Mouse (Mus musculus) erythroblast, embryonic 14.5 days (primary cell): ENCODE results near the gene Gp1ba. TPM values are rescaled to one million over a fixed set of nuclear protein-coding genes. Genes with fewer than 3 reads are reported as not detected.
A peak's percentile ranks its signal among the peaks of the same experiment; 100 is the strongest.

Experiments used
- H3K27me3 ChIP-seq: 2 replicates; pipeline ENCODE4 v1.6.1; 2012; ENCODE audit warnings: inconsistent platforms; ENCODE audit not compliant: control insufficient read depth
- H3K36me3 ChIP-seq: 2 replicates; pipeline ENCODE4 v1.6.1; 2012; ENCODE audit warnings: mild to moderate bottlenecking, inconsistent platforms; ENCODE audit not compliant: control insufficient read depth
- H3K4me1 ChIP-seq: 2 replicates; pipeline ENCODE4 v1.6.1; 2012; ENCODE audit warnings: inconsistent platforms; ENCODE audit not compliant: control insufficient read depth
- H3K4me3 ChIP-seq: replicated peaks from 2 replicates; pipeline ENCODE3; 2012; ENCODE audit warnings: moderate library complexity, mild to moderate bottlenecking, inconsistent platforms
- H3K9me3 ChIP-seq: 2 replicates; pipeline ENCODE4 v1.6.1; 2012; ENCODE audit warnings: low read length, inconsistent platforms, mixed read lengths; ENCODE audit not compliant: control insufficient read depth
- GATA1 ChIP-seq: IDR thresholded peaks from 2 replicates; pipeline ENCODE4 v1.6.1; 2012; ENCODE audit warnings: low read length, inconsistent platforms, mixed read lengths
- TAL1 ChIP-seq: IDR thresholded peaks from 3 replicates; pipeline ENCODE4 v1.6.1; 2012; ENCODE audit warnings: low read length, inconsistent platforms, mixed read lengths
- polyA plus RNA-seq: library from polyadenylated mRNA; stranded (reverse); fragments of >175 nt; gene quantifications from 2 replicates; pipeline ENCODE4 v1.2.3, GENCODE M21; 2012

Gene Gp1ba
- polyA plus RNA-seq, 1 experiment: 0.12 TPM

DNA sequence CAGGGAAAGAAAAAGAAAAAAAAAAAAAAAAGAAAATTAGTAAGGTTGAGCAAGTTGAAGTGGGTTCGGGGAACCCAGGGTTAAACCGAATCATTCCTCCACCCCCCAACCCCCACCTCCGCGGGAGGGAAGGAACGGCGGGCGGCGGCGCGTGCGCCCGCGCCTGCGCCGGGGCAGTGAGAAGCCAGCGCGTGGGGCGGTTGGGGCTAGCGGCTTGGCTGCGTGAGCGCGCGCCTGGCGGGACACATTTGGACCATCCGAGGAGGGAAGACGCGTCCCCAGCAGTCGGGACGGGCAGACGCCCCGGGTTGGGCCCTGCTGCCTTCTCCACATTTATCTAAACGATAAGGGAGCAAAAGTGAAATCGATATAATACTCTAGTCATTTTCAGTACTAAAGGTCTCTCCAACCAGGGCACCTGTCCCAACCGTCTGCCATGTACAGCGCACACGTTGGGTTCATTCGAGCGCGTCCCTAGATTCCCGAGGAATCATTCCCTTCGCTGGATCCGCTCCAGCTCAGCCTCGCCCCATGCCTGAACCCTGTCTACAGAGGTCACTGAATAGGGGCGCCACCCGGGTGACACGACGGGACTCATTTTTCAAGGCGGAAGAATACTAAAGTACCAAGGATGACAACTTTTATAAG, 16.1 kb downstream of the Gp1ba start:
- H3K4me3 ChIP-seq: peak overlapping the region; percentile 79
- no peak for TF ChIP-seq TAL1
- no peak for TF ChIP-seq GATA1
- peaks cover 67% of the 10 kb centered on the region for H3K4me1 ChIP-seq
- no peaks in the 10 kb centered on the region for H3K9me3 ChIP-seq
- peaks cover 31% of the 10 kb centered on the region for H3K36me3 ChIP-seq
- H3K27me3 ChIP-seq: peaks cover 16% of the 10 kb centered on the region

DNA sequence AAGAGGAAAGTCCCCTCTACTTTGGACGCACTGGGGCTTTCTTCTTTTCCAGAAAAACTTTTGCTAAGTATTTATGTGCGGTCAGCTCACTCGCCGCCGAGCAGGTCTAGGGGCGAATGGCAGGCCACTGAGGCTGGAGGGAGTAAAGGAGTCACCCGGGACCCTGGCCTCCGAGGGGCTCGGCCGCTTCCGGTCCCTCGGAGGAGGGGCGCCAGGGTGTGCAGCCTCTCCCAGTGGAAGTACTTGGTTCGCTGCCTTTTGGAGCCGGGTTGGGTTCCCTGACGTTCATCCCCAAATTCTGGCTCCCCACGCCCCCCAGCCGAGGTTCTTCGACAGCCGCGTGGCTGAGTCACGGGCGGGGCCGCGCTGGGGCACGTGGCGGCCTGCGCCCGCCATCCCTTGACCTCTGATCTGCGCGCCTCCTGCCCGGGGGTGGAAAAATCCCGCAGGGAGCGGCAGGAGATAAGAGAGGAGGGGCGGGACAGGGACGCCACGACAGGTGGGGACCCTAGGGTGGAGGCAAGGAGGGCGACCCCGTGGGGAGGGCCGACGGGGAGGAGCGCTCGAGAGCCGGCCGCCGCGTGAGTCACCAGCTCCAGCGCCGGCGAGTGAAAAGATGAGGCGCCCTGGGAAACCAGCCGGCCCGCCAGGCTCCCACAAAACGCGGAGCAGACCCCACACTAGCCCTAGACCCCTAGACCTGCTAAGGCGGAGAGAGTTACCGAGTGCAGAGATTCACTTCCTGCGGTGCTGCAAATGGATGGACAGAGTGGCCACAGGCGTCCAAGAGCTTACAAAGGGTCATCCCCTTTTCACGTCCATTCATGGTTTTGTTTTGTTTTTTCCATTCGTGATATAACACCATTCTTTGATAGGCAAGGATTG, 16.9 kb downstream of the Gp1ba start:
- TF ChIP-seq GATA1 (no peak), TAL1 (no peak)
- Histone ChIP-seq H3K36me3 (peaks cover 28% of the 10 kb centered on the region), H3K4me3 (peak overlapping the region; percentile 79), H3K4me1 (peaks cover 59% of the 10 kb centered on the region), H3K9me3 (no peaks in the 10 kb centered on the region), H3K27me3 (peaks cover 16% of the 10 kb centered on the region)

- H3K4me3 ChIP-seq: peak overlapping the region; percentile 79
- H3K27me3 ChIP-seq: peaks cover 16% of the 10 kb centered on the region
- TF ChIP-seq GATA1 (no peak), TAL1 (no peak)
- peaks cover 27% of the 10 kb centered on the region for H3K36me3 ChIP-seq
- H3K4me1 ChIP-seq: peaks cover 53% of the 10 kb centered on the region
- H3K9me3 ChIP-seq: no peaks in the 10 kb centered on the region
These were observed 17.6 kb downstream of the Gp1ba start for GRCm38 (mm10) chr11:70656456-70656927.

DNA sequence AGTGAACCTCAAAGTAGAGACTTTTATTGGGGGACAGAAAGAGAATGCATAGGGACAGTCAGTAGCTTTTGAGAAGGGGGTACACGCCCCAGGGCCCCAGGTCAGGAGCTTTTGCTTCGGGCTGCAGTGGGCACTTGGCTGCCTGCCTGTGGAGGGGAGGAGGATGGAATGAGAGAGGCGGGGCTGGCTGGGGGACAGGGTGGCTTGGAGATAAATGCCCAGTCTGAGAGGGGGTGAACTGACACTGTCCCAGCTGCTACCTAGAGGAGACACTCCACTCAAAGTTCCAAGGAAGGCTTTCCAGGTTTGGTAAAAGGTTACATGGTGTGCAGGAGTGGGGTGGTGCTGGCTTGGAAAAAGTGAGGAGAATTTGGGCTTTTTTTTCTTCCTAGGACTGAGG, 18.0 kb downstream of the Gp1ba start, which contains the start of gene Eno3:
Eno3 (plus strand) TSS at position 239 of the 400 bp plus-strand sequence.
- no peaks in the 10 kb centered on the region for H3K9me3 ChIP-seq
- TF ChIP-seq GATA1 (no peak), TAL1 (no peak)
- H3K36me3 ChIP-seq: peaks cover 27% of the 10 kb centered on the region
- H3K27me3 ChIP-seq: peaks cover 16% of the 10 kb centered on the region
- H3K4me3 ChIP-seq: peak within 1 kb of the TSS; percentile 79
- peaks cover 48% of the 10 kb centered on the region for H3K4me1 ChIP-seq

DNA sequence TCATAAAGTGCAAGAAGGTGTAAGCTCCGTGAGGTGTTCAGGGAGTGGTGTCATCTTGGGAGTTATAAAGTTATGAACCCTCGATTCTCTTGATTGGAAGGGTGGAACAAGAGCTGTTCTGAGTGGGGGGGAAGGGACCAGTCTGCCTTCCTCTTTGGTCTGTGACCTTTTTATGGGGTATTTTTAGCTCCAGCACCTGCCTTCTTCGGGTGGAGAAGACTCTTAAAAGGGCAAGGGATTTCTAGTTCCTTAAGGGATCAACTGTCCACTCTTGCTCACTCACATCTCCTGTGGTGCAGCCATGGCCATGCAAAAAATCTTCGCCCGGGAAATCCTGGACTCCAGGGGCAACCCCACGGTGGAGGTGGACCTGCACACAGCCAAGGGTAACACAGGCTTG, 18.7 kb downstream of the Gp1ba start:
- H3K4me1 ChIP-seq: peaks cover 42% of the 10 kb centered on the region
- peaks cover 27% of the 10 kb centered on the region for H3K36me3 ChIP-seq
- H3K27me3 ChIP-seq: peaks cover 16% of the 10 kb centered on the region
- no peaks in the 10 kb centered on the region for H3K9me3 ChIP-seq
- no peak for TF ChIP-seq TAL1
- no peak for TF ChIP-seq GATA1
- no peak overlapping the region for H3K4me3 ChIP-seq

GRCm38 (mm10) chr11:70657991-70658390, 19.1 kb downstream of the Gp1ba start:
- Histone ChIP-seq H3K36me3 (peaks cover 27% of the 10 kb centered on the region), H3K9me3 (no peaks in the 10 kb centered on the region), H3K27me3 (peaks cover 16% of the 10 kb centered on the region), H3K4me1 (peaks cover 38% of the 10 kb centered on the region), H3K4me3 (no peak overlapping the region)
- TF ChIP-seq GATA1: no peak
- TF ChIP-seq TAL1: no peak

GRCm38 (mm10) chr11:70658521-70658920, 19.6 kb downstream of the Gp1ba start:
- Histone ChIP-seq H3K4me1 (peaks cover 32% of the 10 kb centered on the region), H3K9me3 (no peaks in the 10 kb centered on the region), H3K4me3 (no peak overlapping the region), H3K27me3 (peaks cover 16% of the 10 kb centered on the region), H3K36me3 (peaks cover 30% of the 10 kb centered on the region)
- no peak for TF ChIP-seq TAL1
- TF ChIP-seq GATA1: no peak

GRCm38 (mm10) chr11:70658942-70659341, 20.0 kb downstream of the Gp1ba start:
- TF ChIP-seq GATA1 (no peak), TAL1 (no peak)
- Histone ChIP-seq H3K27me3 (peaks cover 16% of the 10 kb centered on the region), H3K4me3 (no peak overlapping the region), H3K36me3 (peaks cover 34% of the 10 kb centered on the region), H3K4me1 (peaks cover 30% of the 10 kb centered on the region), H3K9me3 (no peaks in the 10 kb centered on the region)

DNA sequence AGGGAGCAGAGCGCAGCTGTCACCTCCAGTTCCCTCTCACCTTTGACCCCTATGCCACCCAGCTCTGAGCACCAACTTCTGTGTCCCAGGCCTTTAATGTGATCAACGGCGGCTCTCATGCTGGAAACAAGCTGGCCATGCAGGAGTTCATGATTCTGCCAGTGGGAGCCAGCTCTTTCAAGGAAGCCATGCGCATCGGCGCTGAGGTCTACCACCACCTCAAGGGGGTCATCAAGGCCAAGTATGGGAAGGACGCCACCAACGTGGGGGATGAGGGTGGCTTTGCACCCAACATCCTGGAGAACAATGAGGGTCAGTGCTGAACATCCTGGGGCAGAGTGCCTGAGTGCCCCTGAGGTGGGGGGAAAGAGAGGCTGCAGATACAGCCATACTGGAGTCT, 21.6 kb downstream of the Gp1ba start:
- H3K4me1 ChIP-seq: peaks cover 22% of the 10 kb centered on the region
- H3K9me3 ChIP-seq: no peaks in the 10 kb centered on the region
- H3K36me3 ChIP-seq: peaks cover 50% of the 10 kb centered on the region
- peaks cover 15% of the 10 kb centered on the region for H3K27me3 ChIP-seq
- TF ChIP-seq TAL1 (no peak), GATA1 (no peak)
- H3K4me3 ChIP-seq: no peak overlapping the region
